Mouse (Mus musculus) stomach, embryonic 14.5 days (tissue): ENCODE data around the gene T. TPM values are rescaled to one million over a fixed set of nuclear protein-coding genes. Genes with fewer than 3 reads are reported as not detected.

Source experiments
- polyA plus RNA-seq: library from polyadenylated mRNA; unstranded; fragments of >200 nt; fragmentation: Nextera tagmentation; extraction: Ambion mirVana; gene quantifications from 2 replicates; pipeline ENCODE4 v1.2.1, GENCODE M21; 2014

Gene T
- polyA plus RNA-seq, 1 experiment from 2014 or later = 0.87 TPM

Other genes starting within 250 kb of the T start
- 0.46 and 0.71 TPM in 2 replicates for gene Ccr6, start 198.4 kb upstream of the T start, polyA plus RNA-seq
- 182 and 183 TPM in 2 replicates for gene Mpc1, start 151.5 kb upstream of the T start, polyA plus RNA-seq
- gene Sft2d1, start 123.3 kb upstream of the T start, polyA plus RNA-seq = 63.5 and 77.2 TPM in 2 replicates
- 0.69 and 0.83 TPM in 2 replicates for gene Prr18, start 97.0 kb upstream of the T start, polyA plus RNA-seq
- 0.24 and 0.88 TPM in 2 replicates for gene T2, start 78.4 kb upstream of the T start, polyA plus RNA-seq
- 1.3 and 1.4 TPM in 2 replicates for gene Pde10a, start 90.9 kb downstream of the T start, polyA plus RNA-seq
- not detected in 2 replicates for gene Gm17087, start 132.5 kb downstream of the T start, polyA plus RNA-seq